ENCODE assay signal across 10 mouse cellular contexts in the genomic region with DNA sequence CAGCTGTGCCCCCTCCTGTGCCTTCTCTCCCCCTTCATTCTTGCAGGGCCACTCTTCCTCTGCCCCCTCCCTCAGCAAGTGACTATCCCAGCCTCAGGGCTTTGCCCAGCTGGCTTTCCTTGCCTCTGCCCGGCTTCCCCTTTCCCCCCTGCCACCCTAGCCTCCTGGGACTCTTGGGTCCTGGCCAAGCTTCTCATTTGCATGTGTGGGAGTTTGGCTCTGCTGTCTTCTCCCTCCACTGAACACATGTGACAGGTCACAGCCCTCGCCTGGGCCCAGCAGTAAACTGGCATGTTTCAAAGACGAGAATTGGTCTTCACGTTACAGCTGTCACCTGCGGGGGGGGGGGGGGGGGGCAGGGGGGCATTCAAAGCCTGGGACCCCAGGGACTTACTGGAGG. TPM values are rescaled to one million over a fixed set of nuclear protein-coding genes. Genes with fewer than 3 reads are reported as not detected.
DNase-seq lines count a peak whose midpoint lies in the region; ATAC-seq and TF ChIP-seq lines count a peak whose summit lies in the region.
"Had no signal": no experiment of that assay in that cellular context is flagged by ENCODE, and none has a peak within 500 bp of the region (broad histone marks: within the 10 kb centered on the region; RNA-seq: fewer than 3 reads in every experiment).

No protein-coding gene starts in this region.

- no peak for TF ChIP-seq POLR2A in heart, adult 2 months (IDR thresholded peaks at IDR 0.05; ENCODE audit: insufficient read depth, low read depth, low read length)
- no peak for TF ChIP-seq POLR2A in thymus, adult 2 months (IDR thresholded peaks at IDR 0.05; ENCODE audit: control insufficient read depth, extremely low read depth, insufficient read depth, low read length, poor library complexity)

- no peaks in the 10 kb centered on the region for H3K36me3 ChIP-seq in heart, adult 2 months (ENCODE audit: control insufficient read depth, insufficient read depth, low read length)
- H3K36me3 ChIP-seq in heart, embryonic 10.5 days: no peaks in the 10 kb centered on the region
- H3K36me3 ChIP-seq in kidney, embryonic 14.5 days (ENCODE audit: control insufficient read depth, insufficient read depth, low read length): no peaks in the 10 kb centered on the region
- H3K36me3 ChIP-seq in thymus, adult 2 months (ENCODE audit: control insufficient read depth, insufficient read depth, low read length): no peaks in the 10 kb centered on the region

- H3K79me2 ChIP-seq in heart, adult 2 months (replicated peaks; ENCODE audit: control insufficient read depth, insufficient read depth, low read length): no peaks in the 10 kb centered on the region

- no peak overlapping the region for H3K27ac ChIP-seq in heart, adult 2 months
- no peak overlapping the region for H3K27ac ChIP-seq in heart, embryonic 10.5 days
- no peak overlapping the region for H3K27ac ChIP-seq in kidney, embryonic 14.5 days (ENCODE audit: low read depth, low read length)
- H3K27ac ChIP-seq in thymus, adult 2 months (ENCODE audit: control insufficient read depth, insufficient read depth, low read length): no peak overlapping the region

- peak; percentile 79 for ATAC-seq in kidney, embryonic 14.5 days (ENCODE audit: low FRiP score, low TSS enrichment)

- no peak overlapping the region for H3K4me2 ChIP-seq in kidney, embryonic 14.5 days (replicated peaks; ENCODE audit: low read depth, low read length)

- no peaks in the 10 kb centered on the region for H3K27me3 ChIP-seq in heart, adult 2 months (ENCODE audit: control insufficient read depth, insufficient read depth, low read length)
- no peaks in the 10 kb centered on the region for H3K27me3 ChIP-seq in heart, embryonic 10.5 days (ENCODE audit: insufficient read depth, poor library complexity, severe bottlenecking)
- H3K27me3 ChIP-seq in kidney, embryonic 14.5 days (ENCODE audit: control insufficient read depth, insufficient read depth, low read length): no peaks in the 10 kb centered on the region
- no peaks in the 10 kb centered on the region for H3K27me3 ChIP-seq in thymus, adult 2 months (ENCODE audit: control insufficient read depth, insufficient read depth, low read length)

- H3K9me3 ChIP-seq in heart, embryonic 10.5 days: no peaks in the 10 kb centered on the region
- no peaks in the 10 kb centered on the region for H3K9me3 ChIP-seq in kidney, embryonic 14.5 days (ENCODE audit: control insufficient read depth, low read length)

- 13% methylated on average over 5 of the region's 5 CpGs for WGBS in heart, adult 2 months
- 40% methylated on average over 4 of the region's 5 CpGs for WGBS in heart, embryonic 10.5 days
- WGBS in kidney, embryonic 14.5 days: 10% methylated on average over 4 of the region's 5 CpGs
- 44% methylated on average over 5 of the region's 5 CpGs for WGBS in thymus, adult 2 months

- H3K4me1 ChIP-seq in heart, adult 2 months (ENCODE audit: control insufficient read depth, insufficient read depth, low read length): peaks cover 7% of the 10 kb centered on the region
- peaks cover 7% of the 10 kb centered on the region for H3K4me1 ChIP-seq in heart, embryonic 10.5 days
- peaks cover 10% of the 10 kb centered on the region for H3K4me1 ChIP-seq in kidney, embryonic 14.5 days (ENCODE audit: control insufficient read depth, insufficient read depth, low read length)
- H3K4me1 ChIP-seq in thymus, adult 2 months (replicated peaks; ENCODE audit: control insufficient read depth, insufficient read depth, low read length): no peaks in the 10 kb centered on the region

- H3K4me3 ChIP-seq in heart, adult 2 months: no peak overlapping the region
- no peak overlapping the region for H3K4me3 ChIP-seq in heart, embryonic 10.5 days
- H3K4me3 ChIP-seq in kidney, embryonic 14.5 days (ENCODE audit: low read length): no peak overlapping the region
- no peak overlapping the region for H3K4me3 ChIP-seq in thymus, adult 2 months (ENCODE audit: control insufficient read depth, insufficient read depth, low read length)

- DNase-seq in heart, adult 2 months: peak; percentile 42 to 65
- DNase-seq in heart, embryonic 10.5 days (ENCODE audit: low spot score): no peak
- DNase-seq in spleen, adult 18-20 months: peak; percentile 63 to 64
- DNase-seq in spleen, adult 12 weeks (ENCODE audit: low spot score): no peak
- no peak for DNase-seq in thymus, adult 2 months
- DNase-seq in right cerebral cortex, adult 18-20 months: no peak
- no peak for DNase-seq in ovary, postnatal 10 days (ENCODE audit: low spot score)

- TF ChIP-seq CTCF in heart, adult 2 months (IDR thresholded peaks at IDR 0.05): no peak
- TF ChIP-seq CTCF in thymus, adult 2 months (IDR thresholded peaks at IDR 0.05; ENCODE audit: borderline replicate concordance, control insufficient read depth, extremely low read depth, insufficient read depth, low read length, poor library complexity): no peak

- no peak overlapping the region for H3K9ac ChIP-seq in heart, adult 2 months (ENCODE audit: low read depth, low read length)
- no peak overlapping the region for H3K9ac ChIP-seq in kidney, embryonic 14.5 days (ENCODE audit: low read depth, low read length)

- TF ChIP-seq EP300 in heart, adult 2 months (IDR thresholded peaks at IDR 0.05; ENCODE audit: insufficient read depth, low read depth, low read length): no peak

- intact Hi-C loops in heart, adult 2 months (cut with DNase I): no loop called here

RNA-seq across cellular contexts. Expression of a gene that starts 40.5 kb away (rescaled TPM):
- not detected for total RNA-seq in heart, adult 2 months (2021)
- polyA plus RNA-seq in heart, adult 2 months (2012; rRNA removed): 0.27 TPM in 1 of 2 replicates, not detected in the other
- polyA plus RNA-seq in heart, embryonic 10.5 days (2016; fragmentation: Nextera tagmentation; extraction: Ambion mirVana): 0.52 TPM in 1 of 2 replicates, not detected in the other
- polyA plus RNA-seq in kidney, embryonic 14.5 days (2014; fragmentation: Nextera tagmentation; extraction: Ambion mirVana): 0.51 TPM in 1 of 2 replicates, not detected in the other
- 0.24 TPM in 1 of 2 replicates, not detected in the other for polyA plus RNA-seq in thymus, adult 2 months (2012; rRNA removed)
- total RNA-seq: left cerebral cortex, adult 18-20 months had no signal
- polyA plus RNA-seq: stomach, embryonic 16.5 days had no signal

RNA-seq across cellular contexts. Expression of a gene that starts 59.7 kb away (rescaled TPM):
- total RNA-seq in heart, adult 2 months (2021): 100 to 1,000 TPM; 132 to 145 TPM
- 36.7 and 86.5 TPM in 2 replicates for polyA plus RNA-seq in heart, adult 2 months (2012; rRNA removed)
- polyA plus RNA-seq in heart, embryonic 10.5 days (2016; fragmentation: Nextera tagmentation; extraction: Ambion mirVana): 738 and 942 TPM in 2 replicates
- 1,015 and 1,361 TPM in 2 replicates for polyA plus RNA-seq in kidney, embryonic 14.5 days (2014; fragmentation: Nextera tagmentation; extraction: Ambion mirVana)
- polyA plus RNA-seq in thymus, adult 2 months (2012; rRNA removed): 57.1 and 57.3 TPM in 2 replicates

Comparison
In these comparisons a context has a peak if more than half of its experiments do, and no peak if none do; other contexts are left out.
1. DNase-seq: peak in heart, adult 2 months (2 of 2) and spleen, adult 18-20 months (2 of 2); none in heart, embryonic 10.5 days (single experiment), spleen, adult 12 weeks (single experiment), thymus, adult 2 months (single experiment), right cerebral cortex, adult 18-20 months (single experiment) and ovary, postnatal 10 days (single experiment).